Comparison of ENCODE assay signal across 8 mouse cellular contexts in the genomic region with DNA sequence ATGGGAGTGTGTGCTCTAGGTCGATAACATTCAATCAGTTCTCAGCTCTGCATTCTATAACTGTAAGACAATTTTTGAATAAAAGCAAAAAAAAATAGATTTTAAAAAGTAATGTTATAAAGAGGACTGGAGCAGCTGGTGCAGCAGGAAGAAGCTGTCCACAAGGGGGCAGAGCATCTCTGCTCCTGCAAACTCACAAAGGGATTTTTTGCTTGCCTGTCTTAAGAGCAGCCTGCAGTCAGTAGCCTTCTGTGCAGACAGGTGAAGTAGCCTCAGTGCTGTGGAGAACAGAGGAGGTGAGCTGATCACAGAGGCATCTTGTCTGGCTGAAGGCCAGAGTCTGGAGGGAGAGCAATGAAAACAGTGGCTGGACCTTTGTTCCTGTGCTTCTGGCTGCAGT.
DNase-seq lines count a peak whose midpoint lies in the region; ATAC-seq and TF ChIP-seq lines count a peak whose summit lies in the region.
"Not testable (repeated sequence)": the region's sequence is repeated elsewhere in the genome, so short reads cannot be mapped to it uniquely, and the experiment has no call there.

No protein-coding gene starts in this region.

- H3K27ac ChIP-seq in forebrain, embryonic 16.5 days (ENCODE audit: low read length); hindbrain, embryonic 14.5 days; neural tube, embryonic 14.5 days (ENCODE audit: low read depth, low read length): not testable (repeated sequence)

- ATAC-seq in cerebellum, adult (ENCODE audit: insufficient number of reproducible peaks, low FRiP score, low TSS enrichment): peak; percentile 40; the same call in 1 of the 2 replicates
- ATAC-seq in forebrain, embryonic 16.5 days: peak; percentile 68; the same call in 1 of the 2 replicates
- peak; percentile 65; the same call in 1 of the 2 replicates for ATAC-seq in hindbrain, embryonic 14.5 days (ENCODE audit: low FRiP score)
- ATAC-seq in neural tube, embryonic 14.5 days (ENCODE audit: low read depth): peak; percentile 77; the same call in 1 of the 2 replicates

- H3K4me3 ChIP-seq in forebrain, embryonic 16.5 days (replicated peaks; ENCODE audit: low read length); hindbrain, embryonic 14.5 days (replicated peaks; ENCODE audit: low read length); lung, adult 2 months (replicated peaks; ENCODE audit: extremely low read depth, low read depth, low read length); neural tube, embryonic 14.5 days (ENCODE audit: low read depth, low read length): not testable (repeated sequence)

- 59% methylated on average over 1 of the region's 1 CpGs for WGBS in forebrain, embryonic 16.5 days
- 58% methylated on average over 1 of the region's 1 CpGs for WGBS in hindbrain, embryonic 14.5 days
- 57% methylated on average over 1 of the region's 1 CpGs for WGBS in lung, adult 2 months
- WGBS in neural tube, embryonic 14.5 days: 53% methylated on average over 1 of the region's 1 CpGs

- not testable (repeated sequence) for H3K36me3 ChIP-seq in forebrain, embryonic 16.5 days (ENCODE audit: control insufficient read depth, insufficient read depth); hindbrain, embryonic 14.5 days (replicated peaks; ENCODE audit: control insufficient read depth, insufficient read depth); neural tube, embryonic 14.5 days (ENCODE audit: control insufficient read depth, insufficient read depth, low read length)

- H3K4me1 ChIP-seq in forebrain, embryonic 16.5 days (replicated peaks; ENCODE audit: control insufficient read depth, insufficient read depth, low read length); hindbrain, embryonic 14.5 days (replicated peaks; ENCODE audit: control insufficient read depth, insufficient read depth, low read length); lung, adult 2 months (ENCODE audit: control insufficient read depth, insufficient read depth, low read length); neural tube, embryonic 14.5 days (ENCODE audit: control insufficient read depth, insufficient read depth, low read length): not testable (repeated sequence)

- not testable (repeated sequence) for H3K9ac ChIP-seq in forebrain, embryonic 16.5 days (replicated peaks; ENCODE audit: low read depth, low read length); hindbrain, embryonic 14.5 days; neural tube, embryonic 14.5 days (replicated peaks; ENCODE audit: low read depth, low read length)

- H3K4me2 ChIP-seq in forebrain, embryonic 16.5 days (ENCODE audit: low read length); hindbrain, embryonic 14.5 days (replicated peaks); neural tube, embryonic 14.5 days (ENCODE audit: low read depth, low read length): not testable (repeated sequence)

- peak; percentile 39; the same call in 1 of the 2 replicates for TF ChIP-seq CTCF in lung, adult 2 months (IDR thresholded peaks at IDR 0.05; ENCODE audit: insufficient read depth, low read length)

- H3K9me3 ChIP-seq in forebrain, embryonic 16.5 days (ENCODE audit: control insufficient read depth, low read length); hindbrain, embryonic 14.5 days (ENCODE audit: control insufficient read depth, low read length); neural tube, embryonic 14.5 days (ENCODE audit: control insufficient read depth, low read length): not testable (repeated sequence)

- not testable (repeated sequence) for H3K27me3 ChIP-seq in forebrain, embryonic 16.5 days (replicated peaks; ENCODE audit: control insufficient read depth, insufficient read depth, low read length); hindbrain, embryonic 14.5 days (ENCODE audit: control insufficient read depth, insufficient read depth, low read length); neural tube, embryonic 14.5 days (ENCODE audit: control insufficient read depth, insufficient read depth, low read length)

- TF ChIP-seq POLR2A in lung, adult 2 months (IDR thresholded peaks at IDR 0.05; ENCODE audit: borderline replicate concordance, extremely low read depth, low read depth, low read length): not testable (repeated sequence)

- peak; percentile 47 for DNase-seq in ES-CJ7 (ENCODE audit: low read depth, low spot score)
- DNase-seq in hindbrain, embryonic 14.5 days (ENCODE audit: low spot score): peak; percentile 73
- peak; percentile 5 to 48 for DNase-seq in layer of hippocampus, adult 8-10 months (ENCODE audit: low spot score in 2 of 2)
- DNase-seq in lung, adult 2 months: peak; percentile 7
- DNase-seq in testis, postnatal 10 days (ENCODE audit: low spot score): peak; percentile 71

Comparison
In these comparisons a context has a peak if more than half of its experiments do, and no peak if none do; other contexts are left out.
1. DNase-seq: peak in every context shown above with its lines; median percentile 73 in hindbrain, embryonic 14.5 days; 71 in testis, postnatal 10 days; 47 in ES-CJ7; 26 in layer of hippocampus, adult 8-10 months; 7 in lung, adult 2 months.